Mouse (Mus musculus) neural tube, embryonic 12.5 days (tissue): ENCODE results near the gene Arrdc3. TPM values are rescaled to one million over a fixed set of nuclear protein-coding genes. Genes with fewer than 3 reads are reported as not detected.

Source experiments
- ATAC-seq: fragments of 200-750 bp; cut with Nextera tagmentation; 2 replicates; pipeline ENCODE4 v1.8.0; 2017; ENCODE audit warnings: low read depth, mild to moderate bottlenecking, moderate TSS enrichment, moderate library complexity; ENCODE audit not compliant: low FRiP score
- H3K27ac ChIP-seq: fragments of 300-500 bp; sonication (generic); 2 replicates; pipeline ENCODE4 v1.5.1; 2016
- H3K27me3 ChIP-seq: fragments of 300-500 bp; sonication (generic); replicated peaks from 2 replicates; pipeline ENCODE4 v1.6.1; 2016; ENCODE audit warnings: mild to moderate bottlenecking
- H3K36me3 ChIP-seq: fragments of 300-500 bp; sonication (generic); 2 replicates; pipeline ENCODE4 v1.6.1; 2016; ENCODE audit warnings: mild to moderate bottlenecking
- H3K4me1 ChIP-seq: fragments of 300-500 bp; sonication (generic); 2 replicates; pipeline ENCODE4 v1.6.1; 2016
- H3K4me2 ChIP-seq: fragments of 300-500 bp; sonication (generic); replicated peaks from 2 replicates; pipeline ENCODE4 v1.6.1; 2016; ENCODE audit warnings: mild to moderate bottlenecking
- H3K4me3 ChIP-seq: fragments of 300-500 bp; sonication (generic); 2 replicates; pipeline ENCODE4 v1.5.1; 2016
- H3K9ac ChIP-seq: fragments of 300-500 bp; sonication (generic); 2 replicates; pipeline ENCODE4 v1.6.1; 2016; ENCODE audit warnings: mild to moderate bottlenecking
- H3K9me3 ChIP-seq: fragments of 300-500 bp; sonication (generic); 2 replicates; pipeline ENCODE4 v1.6.1; 2016; ENCODE audit warnings: mild to moderate bottlenecking
- WGBS: fragments of 180-500 bp; shearing (Covaris S2); methylation state at CpG from one replicate; pipeline ENCODE4 v1.1.7; 2016; 5-methylcytosine and 5-hydroxymethylcytosine counted together
- polyA plus RNA-seq: library from polyadenylated mRNA; unstranded; fragments of >200 nt; fragmentation: Nextera tagmentation; extraction: Ambion mirVana; gene quantifications from 2 replicates; pipeline ENCODE4 v1.2.1, GENCODE M21; 2016

Arrdc3 gene
- polyA plus RNA-seq, 1 experiment from 2014 or later: 59.4 TPM

DNA sequence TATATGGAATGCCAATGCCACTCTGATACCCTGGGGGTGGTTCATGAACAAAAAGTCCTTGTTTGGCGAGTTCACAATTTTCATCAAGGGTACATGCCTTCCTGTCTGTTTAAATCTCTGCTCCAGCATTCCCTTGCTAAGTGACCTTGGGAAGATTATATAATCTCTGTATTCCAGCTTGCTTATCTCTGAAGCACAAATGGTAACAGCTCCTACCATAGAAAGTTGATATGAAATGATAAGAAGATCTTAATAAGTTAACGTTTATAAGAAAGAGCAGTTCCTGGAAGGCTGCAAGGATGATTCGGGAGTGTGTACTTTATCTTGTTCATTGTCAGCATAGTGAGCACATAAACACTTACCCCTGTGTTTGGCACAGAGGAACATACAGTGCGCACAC is 46.8 kb downstream of the Arrdc3 start:
- no peak overlapping the region for H3K9ac ChIP-seq
- no peak overlapping the region for H3K4me2 ChIP-seq
- H3K27me3 ChIP-seq: no peaks in the 10 kb centered on the region
- H3K36me3 ChIP-seq: no peaks in the 10 kb centered on the region
- H3K4me3 ChIP-seq: no peak overlapping the region
- H3K4me1 ChIP-seq: no peaks in the 10 kb centered on the region
- no peaks in the 10 kb centered on the region for H3K9me3 ChIP-seq
- no peak for ATAC-seq
- H3K27ac ChIP-seq: no peak overlapping the region
- WGBS: 84% methylated on average over 4 of the region's 4 CpGs

DNA sequence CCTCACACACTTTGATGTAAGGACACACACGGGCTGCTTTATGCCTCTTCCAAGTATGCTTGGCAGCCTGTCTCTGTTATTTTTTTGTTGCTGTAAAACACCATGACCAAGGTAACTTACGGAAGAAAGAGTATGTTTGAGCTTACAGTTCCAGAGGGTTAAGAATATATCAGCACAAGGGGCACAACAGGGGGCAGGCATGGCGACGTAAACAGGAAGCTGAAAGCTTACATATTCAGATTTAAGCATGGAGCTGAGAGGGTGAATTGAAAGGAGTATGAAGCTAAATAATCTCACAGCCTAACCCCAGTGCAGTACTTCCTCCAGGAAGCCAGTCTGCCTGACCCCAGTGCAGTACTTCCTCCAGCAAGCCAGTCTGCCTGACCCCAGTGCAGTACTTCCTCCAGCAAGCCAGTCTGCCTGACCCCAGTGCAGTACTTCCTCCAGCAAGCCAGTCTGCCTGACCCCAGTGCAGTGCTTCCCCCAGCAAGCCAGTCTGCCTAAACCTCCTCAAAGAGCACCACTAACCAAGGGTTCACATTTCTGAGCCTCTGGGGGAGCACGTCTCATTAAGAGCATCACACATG is 49.7 kb downstream of the Arrdc3 start:
- 72% methylated on average over 5 of the region's 5 CpGs for WGBS
- H3K4me3 ChIP-seq: no peak overlapping the region
- no peak overlapping the region for H3K27ac ChIP-seq
- H3K27me3 ChIP-seq: no peaks in the 10 kb centered on the region
- ATAC-seq: no peak
- H3K9me3 ChIP-seq: no peaks in the 10 kb centered on the region
- no peak overlapping the region for H3K4me2 ChIP-seq
- H3K36me3 ChIP-seq: no peaks in the 10 kb centered on the region
- H3K9ac ChIP-seq: no peak overlapping the region
- no peaks in the 10 kb centered on the region for H3K4me1 ChIP-seq

- no peak overlapping the region for H3K27ac ChIP-seq
- no peak overlapping the region for H3K4me3 ChIP-seq
- no peak overlapping the region for H3K4me2 ChIP-seq
- 84% methylated on average over 2 of the region's 2 CpGs for WGBS
- no peak overlapping the region for H3K9ac ChIP-seq
- no peaks in the 10 kb centered on the region for H3K27me3 ChIP-seq
- no peak for ATAC-seq
- H3K36me3 ChIP-seq: no peaks in the 10 kb centered on the region
- H3K4me1 ChIP-seq: no peaks in the 10 kb centered on the region
- H3K9me3 ChIP-seq: no peaks in the 10 kb centered on the region
Observed at GRCm38 (mm10) chr13:80936426-80936825, 53.2 kb downstream of the Arrdc3 start.

- ATAC-seq: no peak
- no peaks in the 10 kb centered on the region for H3K36me3 ChIP-seq
- no peaks in the 10 kb centered on the region for H3K9me3 ChIP-seq
- H3K4me2 ChIP-seq: no peak overlapping the region
- no peak overlapping the region for H3K4me3 ChIP-seq
- 82% methylated on average over 4 of the region's 4 CpGs for WGBS
- no peak overlapping the region for H3K9ac ChIP-seq
- H3K27me3 ChIP-seq: no peaks in the 10 kb centered on the region
- no peak overlapping the region for H3K27ac ChIP-seq
- no peaks in the 10 kb centered on the region for H3K4me1 ChIP-seq
Observed at GRCm38 (mm10) chr13:80939228-80939627, 56.0 kb downstream of the Arrdc3 start.

DNA sequence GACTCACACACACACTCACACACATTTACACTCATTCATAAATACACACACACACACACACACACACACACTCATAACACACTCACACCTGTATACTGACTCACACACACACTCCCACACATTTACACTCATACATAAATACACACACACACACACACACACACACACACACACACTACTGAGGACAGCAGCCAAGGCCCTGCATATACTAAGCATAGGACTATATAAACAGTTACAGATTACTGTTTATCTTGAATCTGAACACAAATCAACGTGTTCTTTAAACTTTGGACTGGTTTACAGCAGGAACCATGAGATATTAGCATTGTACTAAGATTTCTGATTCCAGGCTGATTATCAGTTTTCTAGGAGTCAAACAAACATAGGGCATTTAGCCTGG is 56.7 kb downstream of the Arrdc3 start:
- Histone ChIP-seq H3K9me3 (no peaks in the 10 kb centered on the region), H3K4me1 (no peaks in the 10 kb centered on the region), H3K27me3 (no peaks in the 10 kb centered on the region), H3K4me3 (no peak overlapping the region), H3K4me2 (no peak overlapping the region), H3K27ac (no peak overlapping the region), H3K36me3 (no peaks in the 10 kb centered on the region), H3K9ac (no peak overlapping the region)
- 78% methylated on average over 1 of the region's 1 CpGs for WGBS
- ATAC-seq: no peak

GRCm38 (mm10) chr13:80940421-80940820 is 57.2 kb downstream of the Arrdc3 start:
- Histone ChIP-seq H3K9ac (no peak overlapping the region), H3K9me3 (no peaks in the 10 kb centered on the region), H3K36me3 (no peaks in the 10 kb centered on the region), H3K4me1 (no peaks in the 10 kb centered on the region), H3K4me2 (no peak overlapping the region), H3K27ac (no peak overlapping the region), H3K4me3 (no peak overlapping the region), H3K27me3 (no peaks in the 10 kb centered on the region)
- no peak for ATAC-seq
- 88% methylated on average over 5 of the region's 5 CpGs for WGBS

- ATAC-seq: no peak
- Histone ChIP-seq H3K36me3 (no peaks in the 10 kb centered on the region), H3K4me2 (no peak overlapping the region), H3K9ac (no peak overlapping the region), H3K4me3 (no peak overlapping the region), H3K4me1 (no peaks in the 10 kb centered on the region), H3K9me3 (no peaks in the 10 kb centered on the region), H3K27ac (no peak overlapping the region), H3K27me3 (no peaks in the 10 kb centered on the region)
- 74% methylated on average over 10 of the region's 10 CpGs for WGBS
Observed at GRCm38 (mm10) chr13:80940860-80941630, 57.9 kb downstream of the Arrdc3 start.

- H3K9me3 ChIP-seq: no peaks in the 10 kb centered on the region
- H3K4me1 ChIP-seq: no peaks in the 10 kb centered on the region
- no peak overlapping the region for H3K4me2 ChIP-seq
- H3K4me3 ChIP-seq: no peak overlapping the region
- ATAC-seq: no peak
- no peak overlapping the region for H3K9ac ChIP-seq
- H3K36me3 ChIP-seq: no peaks in the 10 kb centered on the region
- no peak overlapping the region for H3K27ac ChIP-seq
- H3K27me3 ChIP-seq: no peaks in the 10 kb centered on the region
Observed at GRCm38 (mm10) chr13:80944532-80944931, 61.3 kb downstream of the Arrdc3 start.
